Mouse (Mus musculus) heart, postnatal 0 days (tissue): ENCODE measurements at regions not wholly inside any gene's neighbourhood (a gene's known extent, or its start where the extent isn't known, plus 50 kb on each side); places are given as distances from the start of the nearest gene placed in this dataset.

Experiments
- ATAC-seq: fragments of 200-750 bp; cut with Nextera tagmentation; 2 replicates; pipeline ENCODE4 v1.8.0; 2017; ENCODE audit warnings: low read depth, moderate number of reproducible peaks, moderate library complexity; ENCODE audit not compliant: insufficient read depth
- DNase-seq: peaks from one replicate; pipeline ENCODE4 v3.0.0-alpha.2; 2016; ENCODE audit warnings: low spot score
- H3K27ac ChIP-seq: fragments of 300-500 bp; sonication (generic); 2 replicates; pipeline ENCODE4 v1.5.1; 2014; ENCODE audit warnings: low read depth, mild to moderate bottlenecking
- H3K27me3 ChIP-seq: fragments of 300-500 bp; sonication (generic); 2 replicates; pipeline ENCODE4 v1.6.1; 2014; ENCODE audit warnings: low read length, mixed read lengths; ENCODE audit not compliant: control insufficient read depth, insufficient read depth
- H3K36me3 ChIP-seq: fragments of 300-500 bp; sonication (generic); replicated peaks from 2 replicates; pipeline ENCODE4 v1.6.1; 2014; ENCODE audit warnings: low read length, mixed read lengths; ENCODE audit not compliant: control insufficient read depth, insufficient read depth
- H3K4me1 ChIP-seq: fragments of 300-500 bp; sonication (generic); 2 replicates; pipeline ENCODE4 v1.6.1; 2014; ENCODE audit warnings: antibody characterized with exemption; ENCODE audit not compliant: control insufficient read depth, insufficient read depth
- H3K4me2 ChIP-seq: fragments of 300-500 bp; sonication (generic); 2 replicates; pipeline ENCODE4 v1.6.1; 2014; ENCODE audit warnings: low read depth, mild to moderate bottlenecking, low read length, moderate library complexity
- H3K4me3 ChIP-seq: fragments of 300-500 bp; sonication (generic); 2 replicates; pipeline ENCODE4 v1.5.1; 2014; ENCODE audit warnings: low read depth, low read length
- H3K9ac ChIP-seq: fragments of 300-500 bp; sonication (generic); replicated peaks from 2 replicates; pipeline ENCODE4 v1.6.1; 2014; ENCODE audit warnings: low read depth, low read length, mixed read lengths
- H3K9me3 ChIP-seq: fragments of 300-500 bp; sonication (generic); replicated peaks from 2 replicates; pipeline ENCODE4 v1.6.1; 2016; ENCODE audit warnings: low read length; ENCODE audit not compliant: control insufficient read depth
- CTCF ChIP-seq: IDR thresholded peaks from 2 replicates; pipeline ENCODE4 v1.5.1; 2016; ENCODE audit warnings: antibody characterized with exemption, control low read depth, low read depth
- EP300 ChIP-seq: IDR thresholded peaks from 2 replicates; pipeline ENCODE4 v1.6.1; 2016; ENCODE audit warnings: antibody characterized with exemption, low read depth
- WGBS: fragments of 180-500 bp; shearing (Covaris S2); extraction: QIAGEN DNeasy Blood & Tissue Kit; methylation state at CpG from one replicate; pipeline ENCODE4 v1.1.7; 2014; 5-methylcytosine and 5-hydroxymethylcytosine counted together

DNA sequence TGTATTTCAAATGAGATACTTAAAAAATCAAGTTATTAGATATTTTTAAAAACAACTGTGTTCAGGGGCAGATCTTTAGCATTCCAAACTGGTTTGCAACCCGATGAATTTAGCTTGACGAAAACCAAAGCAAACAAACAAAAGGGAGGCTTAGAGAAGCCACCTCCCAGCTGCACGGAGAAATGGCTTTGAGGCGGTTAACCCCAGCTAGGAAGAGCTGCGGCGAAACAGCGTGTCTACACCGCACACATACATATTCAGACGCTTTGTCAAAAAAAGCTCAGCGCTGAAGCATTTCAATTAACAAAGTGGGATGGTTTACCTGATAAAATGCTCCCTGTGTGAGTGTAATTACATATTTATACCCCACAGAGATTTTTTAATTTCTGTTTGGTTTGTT, 123.0 kb upstream of the Ap5m1 start:
- no peaks in the 10 kb centered on the region for H3K27me3 ChIP-seq
- no peak overlapping the region for H3K4me2 ChIP-seq
- no peak overlapping the region for H3K9ac ChIP-seq
- H3K27ac ChIP-seq, result no peak overlapping the region
- no peaks in the 10 kb centered on the region for H3K9me3 ChIP-seq
- ATAC-seq, result no peak
- H3K4me3 ChIP-seq, result no peak overlapping the region
- no peak for DNase-seq
- 75% methylated on average over 10 of the region's 10 CpGs for WGBS
- no peaks in the 10 kb centered on the region for H3K4me1 ChIP-seq
- TF ChIP-seq CTCF (no peak), EP300 (no peak)
- no peaks in the 10 kb centered on the region for H3K36me3 ChIP-seq

DNA sequence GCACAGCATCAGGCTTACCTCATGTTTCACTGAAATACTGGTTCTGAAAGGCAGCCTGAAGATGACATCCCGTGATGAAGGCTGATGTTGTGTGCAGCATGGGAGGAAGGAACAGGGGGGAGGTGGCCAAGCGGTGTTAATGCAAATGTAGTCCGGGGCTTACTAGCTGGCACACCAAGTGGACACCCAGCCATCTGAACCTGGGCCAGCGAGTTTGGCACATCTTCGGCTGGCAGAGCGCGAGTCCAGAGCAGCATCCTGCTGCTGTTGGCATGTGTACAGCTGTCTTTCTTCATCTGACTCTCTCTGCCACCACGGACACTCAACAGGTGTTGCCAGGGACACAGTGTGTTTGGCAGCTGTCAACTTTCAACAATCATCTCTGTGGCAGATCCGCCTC, 135.0 kb upstream of the Ap5m1 start:
- no peaks in the 10 kb centered on the region for H3K36me3 ChIP-seq
- no peaks in the 10 kb centered on the region for H3K27me3 ChIP-seq
- no peak overlapping the region for H3K9ac ChIP-seq
- H3K27ac ChIP-seq, result no peak overlapping the region
- no peaks in the 10 kb centered on the region for H3K4me1 ChIP-seq
- H3K4me3 ChIP-seq, result no peak overlapping the region
- no peak overlapping the region for H3K4me2 ChIP-seq
- WGBS, result 74% methylated on average over 9 of the region's 9 CpGs
- no peak for TF ChIP-seq CTCF
- no peak for TF ChIP-seq EP300
- ATAC-seq (no peak), DNase-seq (no peak)
- no peaks in the 10 kb centered on the region for H3K9me3 ChIP-seq

DNA sequence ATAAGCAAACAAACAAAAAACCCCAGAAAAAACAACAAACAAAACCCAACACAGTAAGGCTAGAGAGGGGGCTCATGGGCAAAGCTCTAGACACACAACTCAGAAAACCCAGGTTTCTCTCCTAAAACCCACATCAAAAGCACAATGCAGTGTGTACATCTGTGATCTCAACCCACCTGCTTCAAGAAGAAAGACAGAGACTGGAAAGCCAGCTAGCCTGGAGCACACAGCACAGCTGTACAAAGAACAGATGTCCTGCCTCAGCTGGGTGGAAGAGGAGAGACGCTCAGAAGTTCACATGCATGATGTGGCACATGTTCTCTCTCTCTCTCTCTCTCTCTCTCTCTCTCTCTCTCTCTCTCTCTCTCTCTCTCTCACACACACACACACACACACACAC, 140.0 kb upstream of the Ap5m1 start:
- no peaks in the 10 kb centered on the region for H3K36me3 ChIP-seq
- no peak for ATAC-seq
- WGBS, result 67% methylated on average over 1 of the region's 1 CpGs

DNA sequence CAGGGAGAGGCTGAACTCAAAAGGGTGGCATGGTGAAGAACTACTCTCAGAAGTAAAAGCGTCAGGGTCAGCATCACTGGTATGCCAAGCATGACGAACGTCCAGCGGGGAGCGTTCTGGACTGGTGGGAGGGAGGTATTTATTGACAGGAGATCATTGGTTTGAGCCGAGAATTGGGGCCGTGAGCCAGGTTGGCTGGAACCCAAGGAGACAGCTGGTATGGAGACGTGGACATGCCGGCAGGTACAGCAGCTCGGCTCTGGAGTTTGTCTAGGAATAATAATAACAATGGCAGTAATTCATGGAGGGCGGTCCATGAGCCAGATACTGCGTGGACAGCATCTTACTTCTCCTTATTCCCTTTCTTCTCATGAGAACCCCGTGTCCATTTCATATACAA, 156.5 kb upstream of the Ap5m1 start:
- Histone ChIP-seq H3K36me3 (no peaks in the 10 kb centered on the region), H3K4me3 (no peak overlapping the region), H3K4me2 (no peak overlapping the region), H3K9ac (no peak overlapping the region), H3K4me1 (no peaks in the 10 kb centered on the region), H3K9me3 (no peaks in the 10 kb centered on the region), H3K27me3 (no peaks in the 10 kb centered on the region), H3K27ac (no peak overlapping the region)
- 54% methylated on average over 13 of the region's 13 CpGs for WGBS
- DNase-seq (no peak), ATAC-seq (no peak)
- TF ChIP-seq EP300 (no peak), CTCF (no peak)

More for the DNA sequence above, 140.0 kb upstream of the Ap5m1 start:
- H3K4me3 ChIP-seq, result no peak overlapping the region
- H3K27ac ChIP-seq, result no peak overlapping the region
- no peaks in the 10 kb centered on the region for H3K4me1 ChIP-seq
- H3K9ac ChIP-seq, result no peak overlapping the region
- no peaks in the 10 kb centered on the region for H3K27me3 ChIP-seq
- no peak for DNase-seq
- no peaks in the 10 kb centered on the region for H3K9me3 ChIP-seq
- H3K4me2 ChIP-seq, result no peak overlapping the region
- TF ChIP-seq EP300, result no peak
- TF ChIP-seq CTCF, result no peak

GRCm38 (mm10) chr14:48907991-48908698, 157.8 kb upstream of the Ap5m1 start:
- Histone ChIP-seq H3K36me3 (no peaks in the 10 kb centered on the region), H3K9ac (no peak overlapping the region), H3K9me3 (no peaks in the 10 kb centered on the region), H3K4me3 (no peak overlapping the region), H3K4me2 (no peak overlapping the region), H3K27ac (no peak overlapping the region), H3K27me3 (no peaks in the 10 kb centered on the region), H3K4me1 (no peaks in the 10 kb centered on the region)
- TF ChIP-seq EP300, result no peak
- TF ChIP-seq CTCF, result no peak
- WGBS, result 64% methylated on average over 14 of the region's 14 CpGs
- no peak for ATAC-seq
- DNase-seq, result no peak

DNA sequence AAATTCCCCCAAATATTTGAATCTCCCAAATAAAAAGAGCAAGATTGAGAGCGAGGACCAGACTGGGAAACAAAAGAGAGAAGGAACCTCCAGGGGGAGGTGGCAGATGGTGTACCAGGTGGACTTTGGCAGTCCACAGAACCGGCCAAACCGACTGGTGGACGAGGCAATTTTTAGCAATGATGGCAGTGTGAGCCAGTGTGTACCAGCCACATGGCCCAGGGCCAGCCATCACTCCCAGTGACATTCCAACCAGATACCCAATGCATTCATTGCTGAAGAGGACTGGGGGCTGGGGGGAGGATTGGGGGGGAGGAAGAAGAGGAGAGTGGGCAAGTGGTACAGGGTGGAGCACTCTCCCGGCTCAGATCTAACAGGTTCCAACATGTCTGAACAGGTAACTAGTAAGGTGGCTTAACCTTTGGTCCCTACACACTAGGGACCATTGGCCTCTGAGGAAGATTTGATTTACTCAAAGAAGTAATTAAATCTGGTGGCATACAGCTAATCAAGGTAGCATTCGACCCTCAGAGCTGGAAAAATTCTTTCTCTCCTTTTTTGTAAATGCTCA, 158.4 kb upstream of the Ap5m1 start:
- DNase-seq (no peak), ATAC-seq (no peak)
- TF ChIP-seq EP300, result no peak
- Histone ChIP-seq H3K9me3 (no peaks in the 10 kb centered on the region), H3K4me3 (no peak overlapping the region), H3K9ac (no peak overlapping the region), H3K4me1 (no peaks in the 10 kb centered on the region), H3K36me3 (no peaks in the 10 kb centered on the region), H3K27me3 (no peaks in the 10 kb centered on the region), H3K4me2 (no peak overlapping the region), H3K27ac (no peak overlapping the region)
- 57% methylated on average over 6 of the region's 6 CpGs for WGBS
